Mouse (Mus musculus): ENCODE measurements around the gene Nat10. TPM values are rescaled to one million over a fixed set of nuclear protein-coding genes. Genes with fewer than 3 reads are reported as not detected.

Gene Nat10
- polyA plus RNA-seq, 1 experiment from 2014 or later = 15.3 TPM

GRCm38 (mm10) chr2:103755458-103756085 lies 5.5 kb downstream of the Nat10 start:
- no peaks in the 10 kb centered on the region for H3K9me3 ChIP-seq (replicated peaks; ENCODE audit: control insufficient read depth, low read length)
- ATAC-seq (replicated peaks; ENCODE audit: insufficient number of reproducible peaks, low FRiP score, low TSS enrichment) = no peak
- WGBS (ENCODE audit: insufficient replicate concordance) = 82% methylated on average over 9 of the region's 9 CpGs
- H3K4me1 ChIP-seq (ENCODE audit: control insufficient read depth, insufficient read depth, low read length) = 0 out of 2 replicates have a peak, but pooled peaks cover 3% of the 10 kb centered on the region
- H3K36me3 ChIP-seq (ENCODE audit: control insufficient read depth, insufficient read depth, low read length) = peaks cover 20% of the 10 kb centered on the region
- no peak overlapping the region for H3K4me3 ChIP-seq (ENCODE audit: low read depth, low read length)
- H3K27me3 ChIP-seq (ENCODE audit: control insufficient read depth, insufficient read depth, low read length) = no peaks in the 10 kb centered on the region
- H3K4me2 ChIP-seq = no peak overlapping the region
- no peak overlapping the region for H3K9ac ChIP-seq (ENCODE audit: low read depth, low read length)
- no peak overlapping the region for H3K27ac ChIP-seq (ENCODE audit: low read depth, low read length)

GRCm38 (mm10) chr2:103754614-103755013 lies 6.5 kb downstream of the Nat10 start:
- 82% methylated on average over 3 of the region's 3 CpGs for WGBS (ENCODE audit: insufficient replicate concordance)
- peaks cover 25% of the 10 kb centered on the region for H3K36me3 ChIP-seq (ENCODE audit: control insufficient read depth, insufficient read depth, low read length)
- H3K9me3 ChIP-seq (replicated peaks; ENCODE audit: control insufficient read depth, low read length) = no peaks in the 10 kb centered on the region

GRCm38 (mm10) chr2:103751771-103752170 lies 9.3 kb downstream of the Nat10 start:
- Histone ChIP-seq H3K4me1 (ENCODE audit: control insufficient read depth, insufficient read depth, low read length) (no peaks in the 10 kb centered on the region), H3K36me3 (ENCODE audit: control insufficient read depth, insufficient read depth, low read length) (peaks cover 27% of the 10 kb centered on the region), H3K27me3 (ENCODE audit: control insufficient read depth, insufficient read depth, low read length) (no peaks in the 10 kb centered on the region), H3K27ac (ENCODE audit: low read depth, low read length) (no peak overlapping the region), H3K9me3 (replicated peaks; ENCODE audit: control insufficient read depth, low read length) (no peaks in the 10 kb centered on the region), H3K9ac (ENCODE audit: low read depth, low read length) (no peak overlapping the region), H3K4me3 (ENCODE audit: low read depth, low read length) (no peak overlapping the region), H3K4me2 (no peak overlapping the region)
- ATAC-seq (replicated peaks; ENCODE audit: insufficient number of reproducible peaks, low FRiP score, low TSS enrichment) = no peak
- WGBS (ENCODE audit: insufficient replicate concordance) = 90% methylated on average over 6 of the region's 6 CpGs

More at GRCm38 (mm10) chr2:103754614-103755013, 6.5 kb downstream of the Nat10 start:
- Histone ChIP-seq H3K27me3 (ENCODE audit: control insufficient read depth, insufficient read depth, low read length) (no peaks in the 10 kb centered on the region), H3K9ac (ENCODE audit: low read depth, low read length) (no peak overlapping the region), H3K4me2 (no peak overlapping the region), H3K4me1 (ENCODE audit: control insufficient read depth, insufficient read depth, low read length) (no peaks in the 10 kb centered on the region), H3K27ac (ENCODE audit: low read depth, low read length) (no peak overlapping the region), H3K4me3 (ENCODE audit: low read depth, low read length) (no peak overlapping the region)
- ATAC-seq (replicated peaks; ENCODE audit: insufficient number of reproducible peaks, low FRiP score, low TSS enrichment) = no peak

- no peak overlapping the region for H3K4me3 ChIP-seq (ENCODE audit: low read depth, low read length)
- peaks cover 26% of the 10 kb centered on the region for H3K36me3 ChIP-seq (ENCODE audit: control insufficient read depth, insufficient read depth, low read length)
- no peak for ATAC-seq (replicated peaks; ENCODE audit: insufficient number of reproducible peaks, low FRiP score, low TSS enrichment)
- H3K4me2 ChIP-seq = no peak overlapping the region
- H3K27me3 ChIP-seq (ENCODE audit: control insufficient read depth, insufficient read depth, low read length) = no peaks in the 10 kb centered on the region
- WGBS (ENCODE audit: insufficient replicate concordance) = 85% methylated on average over 3 of the region's 3 CpGs
- no peaks in the 10 kb centered on the region for H3K4me1 ChIP-seq (ENCODE audit: control insufficient read depth, insufficient read depth, low read length)
- H3K27ac ChIP-seq (ENCODE audit: low read depth, low read length) = no peak overlapping the region
- no peaks in the 10 kb centered on the region for H3K9me3 ChIP-seq (replicated peaks; ENCODE audit: control insufficient read depth, low read length)
- H3K9ac ChIP-seq (ENCODE audit: low read depth, low read length) = no peak overlapping the region
These were observed 12.0 kb downstream of the Nat10 start for GRCm38 (mm10) chr2:103749091-103749490.

- no peak for ATAC-seq (replicated peaks; ENCODE audit: insufficient number of reproducible peaks, low FRiP score, low TSS enrichment)
- Histone ChIP-seq H3K27ac (ENCODE audit: low read depth, low read length) (no peak overlapping the region), H3K9me3 (replicated peaks; ENCODE audit: control insufficient read depth, low read length) (no peaks in the 10 kb centered on the region), H3K9ac (ENCODE audit: low read depth, low read length) (no peak overlapping the region), H3K4me3 (ENCODE audit: low read depth, low read length) (no peak overlapping the region), H3K27me3 (ENCODE audit: control insufficient read depth, insufficient read depth, low read length) (no peaks in the 10 kb centered on the region), H3K4me2 (no peak overlapping the region), H3K4me1 (ENCODE audit: control insufficient read depth, insufficient read depth, low read length) (no peaks in the 10 kb centered on the region), H3K36me3 (ENCODE audit: control insufficient read depth, insufficient read depth, low read length) (peaks cover 24% of the 10 kb centered on the region)
- WGBS (ENCODE audit: insufficient replicate concordance) = 91% methylated on average over 9 of the region's 9 CpGs
These were observed 13.2 kb downstream of the Nat10 start for GRCm38 (mm10) chr2:103747891-103748290.

GRCm38 (mm10) chr2:103746761-103747160 lies 14.3 kb downstream of the Nat10 start:
- Histone ChIP-seq H3K27ac (ENCODE audit: low read depth, low read length) (no peak overlapping the region), H3K27me3 (ENCODE audit: control insufficient read depth, insufficient read depth, low read length) (no peaks in the 10 kb centered on the region), H3K36me3 (ENCODE audit: control insufficient read depth, insufficient read depth, low read length) (peaks cover 21% of the 10 kb centered on the region), H3K4me2 (no peak overlapping the region), H3K4me3 (ENCODE audit: low read depth, low read length) (no peak overlapping the region), H3K4me1 (ENCODE audit: control insufficient read depth, insufficient read depth, low read length) (no peaks in the 10 kb centered on the region), H3K9me3 (replicated peaks; ENCODE audit: control insufficient read depth, low read length) (no peaks in the 10 kb centered on the region), H3K9ac (ENCODE audit: low read depth, low read length) (no peak overlapping the region)
- no peak for ATAC-seq (replicated peaks; ENCODE audit: insufficient number of reproducible peaks, low FRiP score, low TSS enrichment)
- WGBS (ENCODE audit: insufficient replicate concordance) = 91% methylated on average over 2 of the region's 2 CpGs

GRCm38 (mm10) chr2:103746096-103746495 lies 15.0 kb downstream of the Nat10 start:
- ATAC-seq (replicated peaks; ENCODE audit: insufficient number of reproducible peaks, low FRiP score, low TSS enrichment) = no peak
- H3K4me1 ChIP-seq (ENCODE audit: control insufficient read depth, insufficient read depth, low read length) = no peaks in the 10 kb centered on the region
- no peak overlapping the region for H3K9ac ChIP-seq (ENCODE audit: low read depth, low read length)
- H3K4me2 ChIP-seq = no peak overlapping the region
- H3K27ac ChIP-seq (ENCODE audit: low read depth, low read length) = no peak overlapping the region
- no peaks in the 10 kb centered on the region for H3K9me3 ChIP-seq (replicated peaks; ENCODE audit: control insufficient read depth, low read length)
- peaks cover 15% of the 10 kb centered on the region for H3K36me3 ChIP-seq (ENCODE audit: control insufficient read depth, insufficient read depth, low read length)
- no peaks in the 10 kb centered on the region for H3K27me3 ChIP-seq (ENCODE audit: control insufficient read depth, insufficient read depth, low read length)
- no peak overlapping the region for H3K4me3 ChIP-seq (ENCODE audit: low read depth, low read length)
- WGBS (ENCODE audit: insufficient replicate concordance) = 84% methylated on average over 2 of the region's 2 CpGs

- 87% methylated on average over 5 of the region's 5 CpGs for WGBS (ENCODE audit: insufficient replicate concordance)
- Histone ChIP-seq H3K4me2 (no peak overlapping the region), H3K27ac (ENCODE audit: low read depth, low read length) (no peak overlapping the region), H3K9me3 (replicated peaks; ENCODE audit: control insufficient read depth, low read length) (no peaks in the 10 kb centered on the region), H3K36me3 (ENCODE audit: control insufficient read depth, insufficient read depth, low read length) (peaks cover 15% of the 10 kb centered on the region), H3K4me1 (ENCODE audit: control insufficient read depth, insufficient read depth, low read length) (no peaks in the 10 kb centered on the region), H3K9ac (ENCODE audit: low read depth, low read length) (no peak overlapping the region), H3K27me3 (ENCODE audit: control insufficient read depth, insufficient read depth, low read length) (no peaks in the 10 kb centered on the region), H3K4me3 (ENCODE audit: low read depth, low read length) (no peak overlapping the region)
- no peak for ATAC-seq (replicated peaks; ENCODE audit: insufficient number of reproducible peaks, low FRiP score, low TSS enrichment)
These were observed 15.6 kb downstream of the Nat10 start for GRCm38 (mm10) chr2:103745481-103745880.

- no peak for ATAC-seq (replicated peaks; ENCODE audit: insufficient number of reproducible peaks, low FRiP score, low TSS enrichment)
- no peak overlapping the region for H3K27ac ChIP-seq (ENCODE audit: low read depth, low read length)
- H3K9me3 ChIP-seq (replicated peaks; ENCODE audit: control insufficient read depth, low read length) = no peaks in the 10 kb centered on the region
- H3K4me1 ChIP-seq (ENCODE audit: control insufficient read depth, insufficient read depth, low read length) = no peaks in the 10 kb centered on the region
- no peak overlapping the region for H3K4me2 ChIP-seq
- no peaks in the 10 kb centered on the region for H3K27me3 ChIP-seq (ENCODE audit: control insufficient read depth, insufficient read depth, low read length)
- no peak overlapping the region for H3K4me3 ChIP-seq (ENCODE audit: low read depth, low read length)
- H3K36me3 ChIP-seq (ENCODE audit: control insufficient read depth, insufficient read depth, low read length) = peaks cover 11% of the 10 kb centered on the region
- no peak overlapping the region for H3K9ac ChIP-seq (ENCODE audit: low read depth, low read length)
- 86% methylated on average over 7 of the region's 7 CpGs for WGBS (ENCODE audit: insufficient replicate concordance)
These were observed 17.1 kb downstream of the Nat10 start for GRCm38 (mm10) chr2:103743988-103744387.
